Mouse (Mus musculus) ES-Bruce4 (cell line): Measurements from ENCODE around the gene Ankrd66. TPM values are rescaled to one million over a fixed set of nuclear protein-coding genes. Genes with fewer than 3 reads are reported as not detected.

Experiments
- H3K27ac ChIP-seq: 2 replicates; pipeline ENCODE4 v1.5.1; 2012; ENCODE audit warnings: low read length, inconsistent platforms; ENCODE audit not compliant: insufficient read depth
- H3K27me3 ChIP-seq: 2 replicates; pipeline ENCODE4 v1.6.1; 2012; ENCODE audit warnings: mild to moderate bottlenecking, low read length, inconsistent platforms; ENCODE audit not compliant: control insufficient read depth, poor library complexity, insufficient read depth, severe bottlenecking
- H3K36me3 ChIP-seq: 2 replicates; pipeline ENCODE4 v1.6.1; 2012; ENCODE audit warnings: inconsistent platforms, mild to moderate bottlenecking, low read length, moderate library complexity; ENCODE audit not compliant: control insufficient read depth, poor library complexity, insufficient read depth, severe bottlenecking
- H3K4me1 ChIP-seq: one replicate; pipeline ENCODE4 v1.8.1; 2011; ENCODE audit warnings: low read length; ENCODE audit not compliant: control insufficient read depth, insufficient read depth
- H3K4me3 ChIP-seq: 2 replicates; pipeline ENCODE4 v1.5.1; 2011; ENCODE audit warnings: low read depth, mild to moderate bottlenecking, low read length
- H3K9ac ChIP-seq: 2 replicates; pipeline ENCODE4 v1.6.1; 2012; ENCODE audit warnings: low read depth, mild to moderate bottlenecking, inconsistent platforms; ENCODE audit not compliant: poor library complexity, severe bottlenecking
- H3K9me3 ChIP-seq: replicated peaks from 2 replicates; pipeline ENCODE4 v1.6.1; 2012; ENCODE audit warnings: mild to moderate bottlenecking, low read length, inconsistent platforms; ENCODE audit not compliant: control insufficient read depth, poor library complexity, insufficient read depth, severe bottlenecking
- CTCF ChIP-seq: IDR thresholded peaks from one replicate; pipeline ENCODE4 v1.8.1; 2011; ENCODE audit warnings: low read depth, low read length
- EP300 ChIP-seq: IDR thresholded peaks from 2 replicates; pipeline ENCODE4 v1.6.1; 2011; ENCODE audit warnings: low read depth, low read length; ENCODE audit not compliant: insufficient read depth
- POLR2A ChIP-seq: IDR thresholded peaks from one replicate; pipeline ENCODE4 v1.8.1; 2011; ENCODE audit warnings: low read length; ENCODE audit not compliant: insufficient read depth
- polyA plus RNA-seq: library from polyadenylated mRNA; stranded (reverse); fragments of >200 nt; gene quantifications from 2 replicates; pipeline ENCODE4 v1.2.4, GENCODE M21; 2011; ENCODE audit warnings: low read depth; ENCODE audit not compliant: missing spikeins, insufficient read depth, insufficient read length

Ankrd66 gene
- polyA plus RNA-seq, 1 experiment: not detected

- Histone ChIP-seq H3K27ac (no peak overlapping the region), H3K9me3 (no peaks in the 10 kb centered on the region), H3K4me3 (no peak overlapping the region), H3K4me1 (peaks cover 2% of the 10 kb centered on the region), H3K27me3 (no peaks in the 10 kb centered on the region), H3K36me3 (no peaks in the 10 kb centered on the region; the same call in 1 of the 2 replicates), H3K9ac (no peak overlapping the region)
- no peak for TF ChIP-seq POLR2A
- no peak for TF ChIP-seq CTCF
- TF ChIP-seq EP300: no peak
These were observed 37.6 kb upstream of the Ankrd66 start for GRCm38 (mm10) chr17:43581012-43581467.

- Histone ChIP-seq H3K27ac (no peak overlapping the region), H3K27me3 (no peaks in the 10 kb centered on the region), H3K9ac (no peak overlapping the region), H3K4me3 (no peak overlapping the region), H3K36me3 (no peaks in the 10 kb centered on the region; the same call in 1 of the 2 replicates), H3K4me1 (peaks cover 2% of the 10 kb centered on the region), H3K9me3 (no peaks in the 10 kb centered on the region)
- no peak for TF ChIP-seq CTCF
- TF ChIP-seq EP300: no peak
- no peak for TF ChIP-seq POLR2A
These were observed 37.0 kb upstream of the Ankrd66 start for GRCm38 (mm10) chr17:43580456-43580855.

GRCm38 (mm10) chr17:43573624-43574073 is 30.2 kb upstream of the Ankrd66 start:
- TF ChIP-seq CTCF (no peak), POLR2A (no peak)
- Histone ChIP-seq H3K36me3 (no peaks in the 10 kb centered on the region; the same call in 1 of the 2 replicates), H3K4me1 (no peaks in the 10 kb centered on the region), H3K27ac (no peak overlapping the region), H3K9me3 (no peaks in the 10 kb centered on the region), H3K4me3 (no peak overlapping the region), H3K9ac (no peak overlapping the region), H3K27me3 (no peaks in the 10 kb centered on the region)

GRCm38 (mm10) chr17:43569287-43569686 is 25.8 kb upstream of the Ankrd66 start:
- H3K27me3 ChIP-seq: no peaks in the 10 kb centered on the region
- no peak overlapping the region for H3K9ac ChIP-seq
- no peak overlapping the region for H3K27ac ChIP-seq
- no peaks in the 10 kb centered on the region for H3K36me3 ChIP-seq
- TF ChIP-seq CTCF (no peak), POLR2A (no peak), EP300 (no peak)
- H3K9me3 ChIP-seq: no peaks in the 10 kb centered on the region
- H3K4me3 ChIP-seq: no peak overlapping the region
- H3K4me1 ChIP-seq: no peaks in the 10 kb centered on the region

- no peak for TF ChIP-seq POLR2A
- no peak for TF ChIP-seq CTCF
- TF ChIP-seq EP300: no peak
These were observed 24.8 kb upstream of the Ankrd66 start, which contains the start of gene Pla2g7 for GRCm38 (mm10) chr17:43567992-43568888. TSS of gene Pla2g7 (plus strand) at chr17:43568098.

GRCm38 (mm10) chr17:43567593-43567991 is 24.2 kb upstream of the Ankrd66 start:
- TF ChIP-seq EP300 (no peak), CTCF (no peak), POLR2A (no peak)
- Histone ChIP-seq H3K9me3 (peaks cover under 1% of the 10 kb centered on the region; the same call in 1 of the 2 replicates), H3K27me3 (no peaks in the 10 kb centered on the region), H3K9ac (no peak overlapping the region), H3K36me3 (no peaks in the 10 kb centered on the region), H3K4me3 (no peak overlapping the region), H3K4me1 (no peaks in the 10 kb centered on the region), H3K27ac (no peak overlapping the region)

More at GRCm38 (mm10) chr17:43567992-43568888, 24.8 kb upstream of the Ankrd66 start, which contains the start of gene Pla2g7:
- H3K36me3 ChIP-seq: no peaks in the 10 kb centered on the region
- H3K4me3 ChIP-seq: peak within 1 kb of the TSS; percentile 55
- H3K9ac ChIP-seq: no peak within 1 kb of the TSS
- no peaks in the 10 kb centered on the region for H3K4me1 ChIP-seq
- H3K27me3 ChIP-seq: no peaks in the 10 kb centered on the region
- H3K9me3 ChIP-seq: no peaks in the 10 kb centered on the region
- H3K27ac ChIP-seq: no peak within 1 kb of the TSS
